Mouse (Mus musculus): Measurements from ENCODE around the gene Mre11a. TPM values are rescaled to one million over a fixed set of nuclear protein-coding genes. Genes with fewer than 3 reads are reported as not detected.

Mre11a gene
- polyA plus RNA-seq, 1 experiment = 13.8 TPM

DNA sequence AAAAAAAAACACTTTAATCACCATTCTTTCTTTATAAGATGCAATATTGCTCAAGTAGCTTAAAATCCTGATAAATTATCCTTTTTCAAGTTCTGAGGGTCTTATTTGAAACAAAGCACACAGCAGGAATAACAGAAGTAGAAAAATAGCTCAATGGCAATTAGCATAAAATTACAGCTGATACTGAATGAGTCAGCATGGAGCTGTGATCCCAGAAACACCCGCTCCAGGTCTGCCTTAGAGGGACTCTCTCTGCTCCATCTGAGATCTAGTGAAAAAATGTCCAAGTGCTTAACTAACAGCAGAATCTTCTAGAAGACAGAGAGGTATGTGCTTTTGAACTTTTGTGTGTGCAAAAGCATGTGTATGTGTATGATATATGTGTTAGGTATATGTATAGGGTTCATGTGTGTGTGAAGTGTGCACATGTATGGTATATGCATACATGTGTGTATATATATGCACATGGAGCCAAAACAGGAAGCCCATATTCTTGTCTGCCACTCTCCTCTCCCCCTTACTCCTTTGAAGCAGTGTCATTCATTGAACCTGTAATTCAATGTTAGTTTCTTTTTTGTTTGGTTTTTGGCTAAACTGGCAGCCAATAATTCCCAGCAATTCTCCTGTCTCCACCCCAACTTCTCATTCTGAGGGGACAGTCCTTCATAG, 63.9 kb downstream of the Mre11a start:
- TF ChIP-seq POLR2A (IDR thresholded peaks at IDR 0.05; ENCODE audit: borderline replicate concordance, control insufficient read depth, low read depth, low read length) (no peak), CTCF (IDR thresholded peaks at IDR 0.05; ENCODE audit: control insufficient read depth, insufficient read depth, low read length) (no peak)
- Histone ChIP-seq H3K4me1 (ENCODE audit: control insufficient read depth, insufficient read depth, low read length) (no peaks in the 10 kb centered on the region), H3K4me3 (replicated peaks; ENCODE audit: control insufficient read depth, low read depth, low read length) (no peak overlapping the region), H3K27ac (ENCODE audit: control insufficient read depth, insufficient read depth, low read depth, low read length, poor library complexity) (no peak overlapping the region)
- 53% methylated on average over 1 of the region's 1 CpGs for WGBS

DNA sequence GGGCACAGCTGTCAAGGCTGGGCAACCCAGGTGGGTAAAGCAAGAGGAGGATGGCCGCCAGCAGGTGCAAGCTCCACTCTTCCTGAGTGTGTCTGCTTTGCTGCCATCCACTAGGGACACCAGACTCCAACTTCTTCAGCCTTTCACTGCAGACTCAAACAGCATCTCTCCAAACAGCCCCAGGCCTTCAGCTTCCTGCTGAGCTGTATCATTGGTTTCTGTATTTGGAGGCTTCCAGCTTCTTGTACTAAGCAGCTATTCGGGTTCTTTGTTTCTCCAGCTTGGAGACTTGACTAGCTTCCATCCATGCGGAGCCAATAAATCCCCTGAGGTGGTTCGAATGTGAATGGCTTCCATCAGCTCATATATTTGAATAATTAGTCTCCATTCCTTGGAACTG, 70.1 kb downstream of the Mre11a start:
- TF ChIP-seq CTCF (IDR thresholded peaks at IDR 0.05; ENCODE audit: control insufficient read depth, insufficient read depth, low read length) (no peak), POLR2A (IDR thresholded peaks at IDR 0.05; ENCODE audit: borderline replicate concordance, control insufficient read depth, low read depth, low read length) (no peak)
- Histone ChIP-seq H3K4me1 (ENCODE audit: control insufficient read depth, insufficient read depth, low read length) (no peaks in the 10 kb centered on the region), H3K4me3 (replicated peaks; ENCODE audit: control insufficient read depth, low read depth, low read length) (no peak overlapping the region), H3K27ac (ENCODE audit: control insufficient read depth, insufficient read depth, low read depth, low read length, poor library complexity) (no peak overlapping the region)
- WGBS = 73% methylated on average over 4 of the region's 4 CpGs

DNA sequence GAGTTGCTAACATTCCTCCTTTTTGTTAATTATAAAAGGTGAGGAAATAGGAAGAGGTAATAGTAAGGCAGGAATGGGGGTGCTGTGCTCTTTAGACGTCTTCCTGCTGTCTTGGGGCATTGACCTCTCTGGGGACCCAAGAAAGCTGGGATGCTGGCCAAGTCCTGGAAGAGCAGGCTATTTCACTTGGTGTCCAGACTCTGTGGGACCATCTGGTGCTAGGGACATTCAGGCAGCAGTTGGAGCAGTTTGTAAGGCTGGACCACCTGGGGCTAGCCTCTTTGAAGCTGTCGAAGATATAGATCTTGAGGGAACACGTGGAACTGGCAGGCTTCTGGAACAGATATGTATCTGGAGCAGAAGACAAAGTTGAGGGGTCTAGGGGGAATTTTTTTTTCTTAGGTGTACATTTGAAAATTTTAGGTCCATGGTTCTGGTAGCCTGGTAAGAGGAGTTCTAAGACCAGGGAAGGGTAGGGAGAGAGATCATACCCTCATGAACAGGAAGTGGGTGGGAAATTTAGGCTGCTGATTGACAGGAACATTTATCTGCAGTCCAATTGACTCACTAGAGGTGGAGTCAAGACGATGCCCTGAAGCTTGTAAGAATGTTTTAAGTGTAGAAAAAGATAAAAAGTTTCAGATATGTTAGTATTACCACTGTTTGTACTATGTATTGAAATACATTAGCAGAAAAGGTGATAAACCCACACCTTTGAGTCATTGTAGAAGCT, 72.6 kb downstream of the Mre11a start:
- WGBS = 46% methylated on average over 4 of the region's 4 CpGs
- TF ChIP-seq CTCF (IDR thresholded peaks at IDR 0.05; ENCODE audit: control insufficient read depth, insufficient read depth, low read length) (no peak), POLR2A (IDR thresholded peaks at IDR 0.05; ENCODE audit: borderline replicate concordance, control insufficient read depth, low read depth, low read length) (no peak)
- Histone ChIP-seq H3K4me3 (replicated peaks; ENCODE audit: control insufficient read depth, low read depth, low read length) (no peak overlapping the region), H3K27ac (ENCODE audit: control insufficient read depth, insufficient read depth, low read depth, low read length, poor library complexity) (no peak overlapping the region), H3K4me1 (ENCODE audit: control insufficient read depth, insufficient read depth, low read length) (no peaks in the 10 kb centered on the region)

DNA sequence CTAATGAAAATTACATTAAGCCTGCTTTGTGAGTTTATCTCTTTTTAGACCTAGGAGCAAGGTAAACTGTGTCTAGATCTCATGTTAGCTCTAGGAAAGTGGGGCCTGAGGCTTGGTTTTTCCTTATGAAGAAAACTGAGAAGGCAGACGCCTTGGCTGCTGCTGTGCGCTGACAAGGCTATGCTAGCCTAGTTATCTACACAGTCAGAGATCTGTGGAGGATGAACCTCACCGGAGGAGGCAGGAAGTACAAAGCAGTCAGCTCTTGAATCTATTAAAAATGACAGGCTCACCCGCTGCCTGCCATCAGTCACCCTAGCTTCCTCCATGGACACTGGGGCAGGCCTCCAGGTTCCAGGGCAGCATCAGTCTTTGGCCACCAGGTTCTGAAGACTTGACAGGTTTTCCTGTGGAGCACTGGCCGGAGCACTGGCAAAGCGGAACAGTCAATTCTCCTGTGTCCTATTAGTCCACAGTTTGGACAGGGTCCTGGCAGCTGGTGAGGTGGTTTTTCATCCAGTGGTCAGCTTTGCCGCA, 73.8 kb downstream of the Mre11a start:
- WGBS = 64% methylated on average over 7 of the region's 7 CpGs
- no peaks in the 10 kb centered on the region for H3K4me1 ChIP-seq (ENCODE audit: control insufficient read depth, insufficient read depth, low read length)
- H3K4me3 ChIP-seq (replicated peaks; ENCODE audit: control insufficient read depth, low read depth, low read length) = no peak overlapping the region
- no peak overlapping the region for H3K27ac ChIP-seq (ENCODE audit: control insufficient read depth, insufficient read depth, low read depth, low read length, poor library complexity)
- TF ChIP-seq POLR2A (IDR thresholded peaks at IDR 0.05; ENCODE audit: borderline replicate concordance, control insufficient read depth, low read depth, low read length) = no peak
- TF ChIP-seq CTCF (IDR thresholded peaks at IDR 0.05; ENCODE audit: control insufficient read depth, insufficient read depth, low read length) = no peak

DNA sequence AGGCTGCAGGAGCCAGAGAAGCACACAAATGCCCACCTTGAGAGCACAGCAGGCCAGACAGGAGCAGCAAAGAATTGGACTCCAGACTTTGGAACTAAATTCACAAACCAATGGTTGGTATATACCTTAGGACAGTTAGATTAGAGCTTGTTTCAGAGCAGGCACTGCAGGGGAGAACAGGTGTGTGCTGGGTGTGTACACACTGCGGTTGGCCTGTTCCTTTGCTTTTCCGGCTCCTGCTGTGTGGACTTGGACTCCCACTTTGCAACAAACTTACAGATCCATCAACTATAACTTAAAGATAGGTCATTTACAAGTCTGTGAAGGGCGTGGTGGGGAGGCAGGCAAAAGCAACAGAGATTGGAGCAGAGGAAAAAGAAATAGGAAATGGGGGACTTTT, 74.3 kb downstream of the Mre11a start:
- H3K27ac ChIP-seq (ENCODE audit: control insufficient read depth, insufficient read depth, low read depth, low read length, poor library complexity) = no peak overlapping the region
- no peaks in the 10 kb centered on the region for H3K4me1 ChIP-seq (ENCODE audit: control insufficient read depth, insufficient read depth, low read length)
- WGBS = 72% methylated on average over 3 of the region's 3 CpGs
- TF ChIP-seq POLR2A (IDR thresholded peaks at IDR 0.05; ENCODE audit: borderline replicate concordance, control insufficient read depth, low read depth, low read length) (no peak), CTCF (IDR thresholded peaks at IDR 0.05; ENCODE audit: control insufficient read depth, insufficient read depth, low read length) (no peak)
- H3K4me3 ChIP-seq (replicated peaks; ENCODE audit: control insufficient read depth, low read depth, low read length) = no peak overlapping the region

DNA sequence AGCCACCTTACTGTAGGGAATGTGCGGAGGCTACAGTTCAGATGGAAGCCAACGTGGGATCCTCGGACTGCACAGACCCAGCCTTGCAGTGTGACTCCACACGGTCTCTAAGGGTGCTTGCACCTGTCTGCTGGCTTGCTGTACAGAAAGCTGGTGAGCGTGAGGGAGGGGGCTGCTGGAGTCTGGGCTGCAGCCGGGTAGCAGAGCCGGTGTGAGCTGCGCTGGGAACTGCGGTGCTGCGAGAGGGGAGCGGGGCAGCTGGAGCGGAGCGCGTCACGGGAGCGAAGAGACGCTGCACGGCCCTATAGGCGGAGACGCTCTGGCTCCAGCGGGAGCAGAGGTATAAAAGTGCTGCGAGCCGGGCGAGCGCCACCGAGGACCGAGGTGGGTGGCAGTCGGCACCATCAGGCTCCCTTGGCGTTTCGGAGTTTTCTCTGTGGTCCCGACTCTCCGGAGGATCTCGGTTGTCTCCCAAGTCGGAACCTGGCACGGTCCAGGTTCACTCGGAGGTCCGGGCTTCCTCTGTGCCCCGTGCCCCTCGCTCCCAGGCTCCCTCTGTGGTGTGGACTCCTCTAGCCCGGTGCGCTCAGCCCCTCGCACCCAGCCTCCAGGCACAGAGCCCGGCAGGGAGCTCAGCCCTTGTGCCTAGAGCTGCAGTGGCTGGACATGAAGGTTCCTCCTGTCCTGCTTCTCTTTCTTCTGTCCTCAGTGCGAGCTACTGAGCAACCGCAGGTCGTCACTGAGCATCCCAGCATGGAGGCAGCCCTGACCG, 75.6 kb downstream of the Mre11a start, which contains the start of gene Gpr83:
Gene Gpr83, plus strand, starts transcription at position 343 of the 772 bp plus-strand sequence.
- 3% methylated on average over 47 of the region's 47 CpGs for WGBS
- Histone ChIP-seq H3K4me1 (ENCODE audit: control insufficient read depth, insufficient read depth, low read length) (no peaks in the 10 kb centered on the region), H3K27ac (ENCODE audit: control insufficient read depth, insufficient read depth, low read depth, low read length, poor library complexity) (no peak within 1 kb of the TSS), H3K4me3 (replicated peaks; ENCODE audit: control insufficient read depth, low read depth, low read length) (no peak within 1 kb of the TSS)
- TF ChIP-seq CTCF (IDR thresholded peaks at IDR 0.05; ENCODE audit: control insufficient read depth, insufficient read depth, low read length) = no peak
- TF ChIP-seq POLR2A (IDR thresholded peaks at IDR 0.05; ENCODE audit: borderline replicate concordance, control insufficient read depth, low read depth, low read length) = no peak

DNA sequence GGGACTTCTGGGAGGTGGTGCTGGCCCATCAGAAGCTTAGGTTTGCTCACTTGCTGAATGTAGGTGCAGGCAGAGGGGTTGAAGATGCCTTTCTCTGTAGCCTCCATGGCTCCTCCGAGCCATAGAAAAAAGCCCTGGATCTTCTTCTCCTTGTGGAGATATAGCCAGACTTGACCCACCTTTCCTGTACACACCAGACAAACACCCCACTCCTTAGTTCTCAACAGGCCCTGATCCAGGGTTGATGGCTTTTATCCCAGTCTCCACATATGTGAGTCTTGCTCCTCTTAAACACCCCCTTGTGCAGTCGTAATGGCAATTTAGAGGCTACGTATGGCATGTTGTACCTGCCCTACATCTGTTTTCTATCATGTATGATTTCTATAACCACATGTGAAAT, 78.7 kb downstream of the Mre11a start:
- H3K27ac ChIP-seq (ENCODE audit: control insufficient read depth, insufficient read depth, low read depth, low read length, poor library complexity) = no peak overlapping the region
- TF ChIP-seq CTCF (IDR thresholded peaks at IDR 0.05; ENCODE audit: control insufficient read depth, insufficient read depth, low read length) = no peak
- no peak for TF ChIP-seq POLR2A (IDR thresholded peaks at IDR 0.05; ENCODE audit: borderline replicate concordance, control insufficient read depth, low read depth, low read length)
- WGBS = 88% methylated on average over 3 of the region's 3 CpGs
- H3K4me3 ChIP-seq (replicated peaks; ENCODE audit: control insufficient read depth, low read depth, low read length) = no peak overlapping the region
- H3K4me1 ChIP-seq (ENCODE audit: control insufficient read depth, insufficient read depth, low read length) = peaks cover 2% of the 10 kb centered on the region

DNA sequence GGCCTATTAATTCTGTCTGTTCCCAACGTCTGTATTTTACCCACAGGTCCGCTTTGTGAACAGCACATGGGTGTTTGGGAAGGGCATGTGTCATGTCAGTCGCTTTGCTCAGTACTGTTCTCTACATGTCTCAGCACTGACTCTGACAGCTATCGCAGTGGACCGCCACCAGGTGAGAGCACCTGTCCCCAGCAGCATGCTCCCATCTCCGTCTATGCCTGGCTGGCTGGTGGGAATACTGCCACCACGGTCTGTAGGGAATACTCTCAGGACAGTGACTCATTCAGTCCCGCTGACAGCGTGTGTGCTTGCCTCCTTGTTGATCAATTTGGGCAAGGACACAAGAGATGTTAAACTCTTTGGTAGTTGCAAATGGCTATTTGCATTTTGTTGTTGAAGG, 80.3 kb downstream of the Mre11a start:
- Histone ChIP-seq H3K4me3 (replicated peaks; ENCODE audit: control insufficient read depth, low read depth, low read length) (no peak overlapping the region), H3K27ac (ENCODE audit: control insufficient read depth, insufficient read depth, low read depth, low read length, poor library complexity) (no peak overlapping the region), H3K4me1 (ENCODE audit: control insufficient read depth, insufficient read depth, low read length) (peaks cover 2% of the 10 kb centered on the region)
- 81% methylated on average over 9 of the region's 9 CpGs for WGBS
- TF ChIP-seq CTCF (IDR thresholded peaks at IDR 0.05; ENCODE audit: control insufficient read depth, insufficient read depth, low read length) = no peak
- TF ChIP-seq POLR2A (IDR thresholded peaks at IDR 0.05; ENCODE audit: borderline replicate concordance, control insufficient read depth, low read depth, low read length) = no peak
